Mouse (Mus musculus): ENCODE measurements around the gene Fads3.

- TF ChIP-seq CTCF (IDR thresholded peaks at IDR 0.05; ENCODE audit: low read depth, low read length) (no peak), GATA1 (IDR thresholded peaks at IDR 0.05; ENCODE audit: borderline replicate concordance, low read length) (no peak), POLR2AphosphoS5 (IDR thresholded peaks at IDR 0.05; ENCODE audit: insufficient replicate concordance, low read depth, low read length) (no peak)
These were observed 30.5 kb downstream of the Fads3 start for GRCm38 (mm10) chr19:10071892-10072291.
